Mouse (Mus musculus): ENCODE measurements at regions not wholly inside any gene's neighbourhood (a gene's known extent, or its start where the extent isn't known, plus 50 kb on each side); places are given as distances from the start of the nearest gene placed in this dataset.
"Not testable (repeated sequence)": the region's sequence is repeated elsewhere in the genome, so short reads cannot be mapped to it uniquely, and the experiment has no call there.

- TF ChIP-seq POLR2A (IDR thresholded peaks at IDR 0.05; ENCODE audit: control insufficient read depth in 1 of 2, insufficient read depth in 1 of 2, low read depth in 1 of 2, low read length in 2 of 2, poor library complexity in 1 of 2) = peak in 1 of 2 experiments; percentile 51; a peak in 2 of 4 replicates
- TF ChIP-seq MEF2A (IDR thresholded peaks at IDR 0.05; ENCODE audit: extremely low read depth, insufficient replicate concordance, low read depth, low read length, poor library complexity, severe bottlenecking); CTCF (IDR thresholded peaks at IDR 0.05 in 2 of 3, conservative IDR thresholded peaks at IDR 0.05 in 1 of 3; ENCODE audit: control insufficient read depth in 1 of 3, insufficient read depth in 1 of 3, low read depth in 2 of 3, low read length in 3 of 3, poor library complexity in 1 of 3, severe bottlenecking in 1 of 3); JUND (IDR thresholded peaks at IDR 0.05; ENCODE audit: low read depth, low read length); GATA1 (IDR thresholded peaks at IDR 0.05; ENCODE audit: low read depth, low read length): not testable (repeated sequence)
- peak; percentile 29; the same call in 1 of the 2 replicates for TF ChIP-seq TCF12 (IDR thresholded peaks at IDR 0.05; ENCODE audit: low read depth, low read length)
Observed at GRCm38 (mm10) chr4:71291111-71291740, 466.5 kb downstream of the Gm11232 start.

Measured in MEL (cell line).